Mouse (Mus musculus) embryo, embryonic 10.5 days (tissue): ENCODE measurements around the gene Cyp2w1.
A peak's percentile ranks its signal among the peaks of the same experiment; 100 is the strongest.
"Not testable (repeated sequence)": the region's sequence is repeated elsewhere in the genome, so short reads cannot be mapped to it uniquely, and the experiment has no call there.

Experiments
- DNase-seq: peaks from one replicate; pipeline ENCODE4 v3.0.0-alpha.2; 2015; ENCODE audit warnings: low spot score

The Cyp2w1 gene

GRCm38 (mm10) chr5:139332590-139333272 is 19.7 kb upstream of the Cyp2w1 start:
- no peak for DNase-seq

- no peak for DNase-seq
Observed at GRCm38 (mm10) chr5:139333301-139334013, 19.0 kb upstream of the Cyp2w1 start.

GRCm38 (mm10) chr5:139334394-139334793 is 18.0 kb upstream of the Cyp2w1 start:
- not testable (repeated sequence) for DNase-seq

GRCm38 (mm10) chr5:139335634-139336033 is 16.8 kb upstream of the Cyp2w1 start:
- DNase-seq: no peak

GRCm38 (mm10) chr5:139337826-139338370 is 14.5 kb upstream of the Cyp2w1 start:
- DNase-seq: no peak

GRCm38 (mm10) chr5:139338403-139338802 is 14.0 kb upstream of the Cyp2w1 start:
- no peak for DNase-seq

- no peak for DNase-seq
Observed at GRCm38 (mm10) chr5:139338891-139339290, 13.5 kb upstream of the Cyp2w1 start.

- DNase-seq: peak; percentile 90
Observed at GRCm38 (mm10) chr5:139344021-139344686, 8.3 kb upstream of the Cyp2w1 start.

GRCm38 (mm10) chr5:139344687-139345363 is 7.6 kb upstream of the Cyp2w1 start:
- DNase-seq: peak; percentile 98

GRCm38 (mm10) chr5:139345364-139345714 is 7.1 kb upstream of the Cyp2w1 start:
- DNase-seq: no peak

- no peak for DNase-seq
Observed at GRCm38 (mm10) chr5:139347225-139347624, 5.2 kb upstream of the Cyp2w1 start.

- DNase-seq: no peak
Observed at GRCm38 (mm10) chr5:139349713-139350112, 2.7 kb upstream of the Cyp2w1 start.

- DNase-seq: no peak
Observed at GRCm38 (mm10) chr5:139351134-139351533, 1.3 kb upstream of the Cyp2w1 start, which contains the start of gene Cox19. Gene Cox19, minus strand, starts transcription at chr5:139351418.

GRCm38 (mm10) chr5:139351628-139352027 is 789 bp upstream of the Cyp2w1 start:
- DNase-seq: no peak

GRCm38 (mm10) chr5:139353496-139353895 is 1.1 kb downstream of the Cyp2w1 start:
- peak; percentile 59 for DNase-seq

GRCm38 (mm10) chr5:139353946-139354345 is 1.5 kb downstream of the Cyp2w1 start:
- no peak for DNase-seq

GRCm38 (mm10) chr5:139355235-139355772 is 2.9 kb downstream of the Cyp2w1 start:
- peak; percentile 79 for DNase-seq

GRCm38 (mm10) chr5:139358653-139359052 is 6.2 kb downstream of the Cyp2w1 start:
- peak; percentile 62 for DNase-seq

- DNase-seq: no peak
Observed at GRCm38 (mm10) chr5:139359244-139359643, 6.8 kb downstream of the Cyp2w1 start.

GRCm38 (mm10) chr5:139363858-139364257 is 11.4 kb downstream of the Cyp2w1 start:
- DNase-seq: no peak

- DNase-seq: peak; percentile 93
Observed at GRCm38 (mm10) chr5:139364260-139364910, 12.0 kb downstream of the Cyp2w1 start.
